Mouse (Mus musculus) cortical plate, adult 2 months (tissue): ENCODE measurements around the gene Tppp3. TPM values are rescaled to one million over a fixed set of nuclear protein-coding genes. Genes with fewer than 3 reads are reported as not detected.

ENCODE experiments used
- H3K27ac ChIP-seq: fragments of 200-500 bp; 2 replicates; pipeline ENCODE4 v1.5.1; 2012; ENCODE audit warnings: low read length, control low read depth, inconsistent platforms; ENCODE audit not compliant: insufficient read depth
- H3K4me1 ChIP-seq: fragments of 200-500 bp; 2 replicates; pipeline ENCODE4 v1.6.1; 2011; ENCODE audit warnings: low read length; ENCODE audit not compliant: control insufficient read depth, insufficient read depth
- H3K4me3 ChIP-seq: fragments of 200-500 bp; 2 replicates; pipeline ENCODE4 v1.5.1; 2011; ENCODE audit warnings: mild to moderate bottlenecking, low read length, control low read depth; ENCODE audit not compliant: insufficient read depth
- CTCF ChIP-seq: fragments of 200-500 bp; IDR thresholded peaks from 2 replicates; pipeline ENCODE4 v1.5.1; 2011; ENCODE audit warnings: mild to moderate bottlenecking, control low read depth, low read length; ENCODE audit not compliant: insufficient read depth; ENCODE audit errors: extremely low read depth
- POLR2A ChIP-seq: fragments of 200-500 bp; IDR thresholded peaks from 2 replicates; pipeline ENCODE4 v1.6.1; 2011; ENCODE audit warnings: mild to moderate bottlenecking, low read length, control low read depth; ENCODE audit not compliant: insufficient read depth; ENCODE audit errors: extremely low read depth
- polyA plus RNA-seq: library from polyadenylated mRNA; depleted of rRNA; stranded (reverse); fragments of >200 nt; gene quantifications from 2 replicates; pipeline ENCODE4 v1.2.3, GENCODE M21; 2012; rRNA removed

The Tppp3 gene
- polyA plus RNA-seq: 77.9 and 93.2 TPM in 2 replicates

GRCm38 (mm10) chr8:105471314-105472015, at the start of gene Tppp3:
TSS of gene Tppp3 (minus strand) at chr8:105471526.
- H3K4me1 ChIP-seq: peaks cover 13% of the 10 kb centered on the region
- TF ChIP-seq POLR2A (peak; percentile 68; the same call in 1 of the 2 replicates), CTCF (no peak)
- H3K27ac ChIP-seq: no peak within 1 kb of the TSS
- H3K4me3 ChIP-seq: peak within 1 kb of the TSS; percentile 42

GRCm38 (mm10) chr8:105521061-105521460, 49.7 kb upstream of the Tppp3 start:
- TF ChIP-seq POLR2A (no peak), CTCF (no peak)
- Histone ChIP-seq H3K4me3 (no peak overlapping the region), H3K27ac (no peak overlapping the region), H3K4me1 (0 out of 2 replicates have a peak, but pooled peaks cover 2% of the 10 kb centered on the region)

GRCm38 (mm10) chr8:105520521-105520920, 49.2 kb upstream of the Tppp3 start:
- no peak overlapping the region for H3K4me3 ChIP-seq
- H3K27ac ChIP-seq: no peak overlapping the region
- TF ChIP-seq CTCF: no peak
- TF ChIP-seq POLR2A: no peak
- 0 out of 2 replicates have a peak, but pooled peaks cover 2% of the 10 kb centered on the region for H3K4me1 ChIP-seq

- TF ChIP-seq CTCF (no peak), POLR2A (no peak)
- Histone ChIP-seq H3K4me3 (no peak overlapping the region), H3K27ac (no peak overlapping the region)
Observed at GRCm38 (mm10) chr8:105519591-105519990, 48.3 kb upstream of the Tppp3 start.

GRCm38 (mm10) chr8:105518436-105519313, 47.3 kb upstream of the Tppp3 start, which contains the start of gene Hsd11b2:
TSS of gene Hsd11b2 (plus strand) at chr8:105518755.
- no peak for TF ChIP-seq CTCF
- TF ChIP-seq POLR2A: no peak
- Histone ChIP-seq H3K27ac (no peak within 1 kb of the TSS), H3K4me1 (0 out of 2 replicates have a peak, but pooled peaks cover 2% of the 10 kb centered on the region), H3K4me3 (no peak within 1 kb of the TSS)

More at GRCm38 (mm10) chr8:105519591-105519990, 48.3 kb upstream of the Tppp3 start:
- 0 out of 2 replicates have a peak, but pooled peaks cover 2% of the 10 kb centered on the region for H3K4me1 ChIP-seq

- no peak for TF ChIP-seq CTCF
- TF ChIP-seq POLR2A: no peak
- 0 out of 2 replicates have a peak, but pooled peaks cover 2% of the 10 kb centered on the region for H3K4me1 ChIP-seq
Observed at GRCm38 (mm10) chr8:105517346-105517745, 46.0 kb upstream of the Tppp3 start.

GRCm38 (mm10) chr8:105516018-105516645, 44.8 kb upstream of the Tppp3 start:
- no peak overlapping the region for H3K27ac ChIP-seq
- TF ChIP-seq CTCF (peak; percentile 97), POLR2A (no peak)
- H3K4me3 ChIP-seq: no peak overlapping the region
- 0 out of 2 replicates have a peak, but pooled peaks cover 2% of the 10 kb centered on the region for H3K4me1 ChIP-seq

More at GRCm38 (mm10) chr8:105517346-105517745, 46.0 kb upstream of the Tppp3 start:
- Histone ChIP-seq H3K27ac (no peak overlapping the region), H3K4me3 (no peak overlapping the region)

- Histone ChIP-seq H3K4me1 (0 out of 2 replicates have a peak, but pooled peaks cover 2% of the 10 kb centered on the region), H3K4me3 (no peak overlapping the region), H3K27ac (no peak overlapping the region)
- TF ChIP-seq POLR2A (no peak), CTCF (no peak)
Observed at GRCm38 (mm10) chr8:105514656-105515055, 43.3 kb upstream of the Tppp3 start.

- TF ChIP-seq CTCF: no peak
- no peak for TF ChIP-seq POLR2A
- Histone ChIP-seq H3K4me3 (no peak overlapping the region), H3K4me1 (0 out of 2 replicates have a peak, but pooled peaks cover 2% of the 10 kb centered on the region), H3K27ac (no peak overlapping the region)
Observed at GRCm38 (mm10) chr8:105514194-105514593, 42.9 kb upstream of the Tppp3 start.
